ENCODE assay signal across 25 mouse cellular contexts in the genomic region with DNA sequence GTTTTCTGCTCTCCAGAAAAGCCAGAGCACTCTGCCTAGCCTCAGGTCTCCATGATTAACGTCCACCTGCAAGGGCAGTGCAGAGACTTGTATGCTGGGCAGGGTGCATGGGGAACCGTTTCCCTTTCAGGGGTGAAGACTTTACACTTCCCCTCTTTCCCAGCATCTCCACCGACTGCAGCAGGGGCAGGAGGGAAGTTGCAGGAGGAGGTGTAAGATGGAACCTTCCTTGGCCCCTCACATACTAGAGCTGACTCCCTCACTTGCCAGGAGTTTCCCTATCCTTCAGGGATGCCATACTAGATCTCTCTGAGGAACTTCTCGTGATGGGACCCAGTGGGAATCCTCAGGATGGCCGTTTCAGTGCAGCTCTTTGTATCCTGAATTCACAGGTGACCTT.
"Had no signal": no experiment of that assay in that cellular context is flagged by ENCODE, and none has a peak within 500 bp of the region (broad histone marks: within the 10 kb centered on the region; RNA-seq: fewer than 3 reads in every experiment).

No protein-coding gene starts in this region.

- H3K27me3 ChIP-seq: heart, embryonic 12.5 days; hindbrain, embryonic 12.5 days; intestine, embryonic 15.5 days; kidney, embryonic 15.5 days; limb, embryonic 13.5 days; limb, embryonic 15.5 days had no signal

- H3K9me3 ChIP-seq: heart, embryonic 10.5 days; intestine, embryonic 15.5 days; kidney, embryonic 15.5 days; limb, embryonic 13.5 days; limb, embryonic 15.5 days had no signal

- H3K4me1 ChIP-seq: heart, embryonic 10.5 days; heart, embryonic 12.5 days; hindbrain, embryonic 10.5 days; hindbrain, embryonic 12.5 days; intestine, embryonic 15.5 days; kidney, embryonic 15.5 days; limb, embryonic 13.5 days; limb, embryonic 15.5 days had no signal

- H3K27ac ChIP-seq: heart, embryonic 10.5 days; hindbrain, embryonic 10.5 days; hindbrain, embryonic 12.5 days; hindbrain, embryonic 14.5 days; intestine, embryonic 15.5 days; kidney, embryonic 15.5 days; kidney, postnatal 0 days; limb, embryonic 13.5 days; limb, embryonic 15.5 days had no signal

- ATAC-seq: hindbrain, embryonic 16.5 days; inflammation-experienced regulatory T-cells, adult 6 months; intestine, embryonic 15.5 days; intestine, postnatal 0 days had no signal

- DNase-seq: gastrocnemius, postnatal 14 days; gastrocnemius, postnatal 36 days; heart, adult 18-20 months; heart, postnatal 10 days; heart, postnatal 4 days; kidney, adult 18-20 months; kidney, adult 9 months; kidney, postnatal 14 days; kidney, postnatal 36 days; layer of hippocampus, adult 9-11 months; layer of hippocampus, postnatal 36 days; left cerebral cortex, postnatal 4 days had no signal

- H3K36me3 ChIP-seq: heart, embryonic 10.5 days; heart, embryonic 12.5 days; hindbrain, embryonic 10.5 days; hindbrain, embryonic 12.5 days; intestine, embryonic 15.5 days; kidney, embryonic 15.5 days; limb, embryonic 13.5 days; limb, embryonic 15.5 days had no signal

- H3K4me3 ChIP-seq: heart, embryonic 10.5 days; heart, embryonic 12.5 days; hindbrain, embryonic 10.5 days; hindbrain, embryonic 12.5 days; intestine, embryonic 15.5 days; kidney, embryonic 15.5 days; limb, embryonic 13.5 days; limb, embryonic 15.5 days had no signal

- H3K9ac ChIP-seq: heart, embryonic 12.5 days; hindbrain, embryonic 12.5 days; hindbrain, embryonic 14.5 days; intestine, embryonic 15.5 days; kidney, embryonic 15.5 days; limb, embryonic 13.5 days; limb, embryonic 15.5 days had no signal

- H3K4me2 ChIP-seq: heart, embryonic 12.5 days; hindbrain, embryonic 12.5 days; hindbrain, embryonic 14.5 days; intestine, embryonic 15.5 days; kidney, embryonic 15.5 days; limb, embryonic 13.5 days; limb, embryonic 15.5 days had no signal
